Mouse (Mus musculus) forebrain, embryonic 11.5 days (tissue): Measurements from ENCODE around the gene H1f0. TPM values are rescaled to one million over a fixed set of nuclear protein-coding genes. Genes with fewer than 3 reads are reported as not detected.
"Not testable (repeated sequence)": the region's sequence is repeated elsewhere in the genome, so short reads cannot be mapped to it uniquely, and the experiment has no call there.

Experiments used
- ATAC-seq: fragments of 200-750 bp; cut with Nextera tagmentation; replicated peaks from 2 replicates; pipeline ENCODE4 v1.8.0; 2017; ENCODE audit warnings: moderate TSS enrichment; ENCODE audit not compliant: low FRiP score
- DNase-seq: peaks from one replicate; pipeline ENCODE4 v3.0.0-alpha.2; 2017; ENCODE audit warnings: low spot score
- H3K27ac ChIP-seq: fragments of 300-500 bp; sonication (generic); 2 replicates; pipeline ENCODE4 v1.5.1; 2014; ENCODE audit warnings: low read depth, low read length
- H3K27me3 ChIP-seq: fragments of 300-500 bp; sonication (generic); 2 replicates; pipeline ENCODE4 v1.6.1; 2014; ENCODE audit warnings: mild to moderate bottlenecking, low read length, mixed read lengths; ENCODE audit not compliant: control insufficient read depth, insufficient read depth
- H3K36me3 ChIP-seq: fragments of 300-500 bp; sonication (generic); 2 replicates; pipeline ENCODE4 v1.6.1; 2014; ENCODE audit warnings: mild to moderate bottlenecking, low read length, moderate library complexity, mixed read lengths; ENCODE audit not compliant: control insufficient read depth, insufficient read depth
- H3K4me1 ChIP-seq: fragments of 300-500 bp; sonication (generic); replicated peaks from 2 replicates; pipeline ENCODE4 v1.6.1; 2014; ENCODE audit warnings: low read length, mixed read lengths; ENCODE audit not compliant: control insufficient read depth, insufficient read depth
- H3K4me2 ChIP-seq: fragments of 300-500 bp; sonication (generic); 2 replicates; pipeline ENCODE4 v1.6.1; 2014; ENCODE audit warnings: low read depth, mild to moderate bottlenecking, low read length, moderate library complexity, mixed read lengths; ENCODE audit not compliant: severe bottlenecking
- H3K4me3 ChIP-seq: fragments of 300-500 bp; sonication (generic); 2 replicates; pipeline ENCODE4 v1.5.1; 2014; ENCODE audit warnings: low read depth, low read length
- H3K9ac ChIP-seq: fragments of 300-500 bp; sonication (generic); 2 replicates; pipeline ENCODE4 v1.6.1; 2014; ENCODE audit warnings: low read length
- H3K9me3 ChIP-seq: fragments of 300-500 bp; sonication (generic); 2 replicates; pipeline ENCODE4 v1.6.1; 2016; ENCODE audit warnings: low read length, mixed read lengths; ENCODE audit not compliant: control insufficient read depth
- WGBS: fragments of 180-500 bp; shearing (Covaris S2); extraction: QIAGEN DNeasy Blood & Tissue Kit; methylation state at CpG from one replicate; pipeline ENCODE4 v1.1.7; 2014; 5-methylcytosine and 5-hydroxymethylcytosine counted together
- polyA plus RNA-seq: library from polyadenylated mRNA; unstranded; fragments of >200 nt; fragmentation: Nextera tagmentation; extraction: Ambion mirVana; gene quantifications from 2 replicates; pipeline ENCODE4 v1.2.1, GENCODE M21; 2014

The H1f0 gene
- polyA plus RNA-seq, 1 experiment from 2014 or later, result 349 TPM

DNA sequence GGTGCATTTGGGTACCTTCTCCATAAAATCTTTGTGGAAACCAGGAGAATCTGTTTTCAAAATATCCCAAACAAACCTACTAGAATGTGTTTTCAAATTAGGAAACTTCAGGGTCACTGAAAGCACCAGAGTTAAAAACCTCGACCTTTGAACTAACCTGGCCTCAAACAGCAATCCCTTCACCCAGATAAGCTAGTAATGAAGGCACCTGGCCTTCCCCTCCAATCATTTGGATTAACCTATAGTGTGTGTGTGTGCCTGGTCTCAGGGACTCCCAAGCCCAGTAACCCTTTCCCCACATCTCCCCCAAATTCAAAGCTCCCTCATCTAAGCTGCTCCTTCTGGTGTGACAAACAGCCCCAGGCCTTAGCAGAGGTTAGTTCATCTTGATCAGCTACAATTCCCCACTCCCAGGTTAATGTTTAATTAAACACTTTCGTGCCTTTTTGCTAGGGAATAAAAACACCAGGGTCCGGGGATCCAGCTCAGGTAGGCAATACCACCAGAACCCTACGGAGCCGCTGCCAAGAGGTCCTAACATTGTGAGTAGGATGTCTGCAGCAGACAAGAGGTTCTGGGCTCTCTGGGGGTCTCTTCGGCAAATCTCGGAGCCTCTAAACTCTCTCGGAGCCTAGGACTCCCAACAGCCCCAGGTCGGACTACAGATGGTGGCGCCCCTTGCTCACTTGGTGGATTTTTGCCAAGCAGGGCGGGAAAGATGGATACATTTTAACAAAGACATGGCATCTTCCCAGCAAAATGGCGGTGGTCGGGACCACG lies 1.5 kb upstream of the H1f0 start:
- no peak overlapping the region for H3K27ac ChIP-seq

GRCm38 (mm10) chr15:79027291-79028205 lies 702 bp upstream of the H1f0 start:
- WGBS, result 4% methylated on average over 42 of the region's 46 CpGs
- Histone ChIP-seq H3K9ac (peak overlapping the region; percentile 100), H3K4me1 (peaks cover 16% of the 10 kb centered on the region; the same call in 1 of the 2 replicates), H3K4me3 (peak overlapping the region; percentile 72), H3K36me3 (no peaks in the 10 kb centered on the region), H3K4me2 (peak overlapping the region; percentile 97), H3K9me3 (no peaks in the 10 kb centered on the region), H3K27me3 (peaks cover 2% of the 10 kb centered on the region; the same call in 1 of the 2 replicates), H3K27ac (peak overlapping the region; percentile 86)
- peak; percentile 76 for DNase-seq
- ATAC-seq, result 0 out of 2 replicates have a peak, but pooled peaks have one; percentile 19

More for the DNA sequence above, 1.5 kb upstream of the H1f0 start:
- H3K27me3 ChIP-seq, result peaks cover 2% of the 10 kb centered on the region; the same call in 1 of the 2 replicates
- H3K4me2 ChIP-seq, result peak overlapping the region; percentile 97
- no peak overlapping the region for H3K4me3 ChIP-seq
- H3K9me3 ChIP-seq, result no peaks in the 10 kb centered on the region
- ATAC-seq, result no peak
- H3K9ac ChIP-seq, result no peak overlapping the region; the same call in 1 of the 2 replicates
- H3K4me1 ChIP-seq, result peaks cover 16% of the 10 kb centered on the region; the same call in 1 of the 2 replicates
- DNase-seq, result peak; percentile 58
- WGBS, result 45% methylated on average over 14 of the region's 14 CpGs
- no peaks in the 10 kb centered on the region for H3K36me3 ChIP-seq

- Histone ChIP-seq H3K4me3 (peak overlapping the region; percentile 72), H3K9ac (peak overlapping the region; percentile 100), H3K4me2 (peak overlapping the region; percentile 97), H3K4me1 (peaks cover 16% of the 10 kb centered on the region; the same call in 1 of the 2 replicates), H3K36me3 (no peaks in the 10 kb centered on the region), H3K27ac (peak overlapping the region; percentile 86), H3K9me3 (no peaks in the 10 kb centered on the region), H3K27me3 (peaks cover 2% of the 10 kb centered on the region; the same call in 1 of the 2 replicates)
- ATAC-seq, result no peak
- WGBS, result 41% methylated on average over 16 of the region's 16 CpGs
- no peak for DNase-seq
These were observed 704 bp downstream of the H1f0 start for GRCm38 (mm10) chr15:79028823-79029484.

GRCm38 (mm10) chr15:79029519-79030241 lies 1.4 kb downstream of the H1f0 start:
- ATAC-seq (no peak), DNase-seq (no peak)
- H3K4me3 ChIP-seq, result peak overlapping the region; percentile 72
- H3K27ac ChIP-seq, result peak overlapping the region; percentile 38; the same call in 1 of the 2 replicates
- no peaks in the 10 kb centered on the region for H3K9me3 ChIP-seq
- peak overlapping the region; percentile 100 for H3K9ac ChIP-seq
- 12% methylated on average over 11 of the region's 11 CpGs for WGBS
- H3K27me3 ChIP-seq, result peaks cover 2% of the 10 kb centered on the region; the same call in 1 of the 2 replicates
- H3K36me3 ChIP-seq, result no peaks in the 10 kb centered on the region
- peaks cover 16% of the 10 kb centered on the region; the same call in 1 of the 2 replicates for H3K4me1 ChIP-seq
- peak overlapping the region; percentile 97 for H3K4me2 ChIP-seq

DNA sequence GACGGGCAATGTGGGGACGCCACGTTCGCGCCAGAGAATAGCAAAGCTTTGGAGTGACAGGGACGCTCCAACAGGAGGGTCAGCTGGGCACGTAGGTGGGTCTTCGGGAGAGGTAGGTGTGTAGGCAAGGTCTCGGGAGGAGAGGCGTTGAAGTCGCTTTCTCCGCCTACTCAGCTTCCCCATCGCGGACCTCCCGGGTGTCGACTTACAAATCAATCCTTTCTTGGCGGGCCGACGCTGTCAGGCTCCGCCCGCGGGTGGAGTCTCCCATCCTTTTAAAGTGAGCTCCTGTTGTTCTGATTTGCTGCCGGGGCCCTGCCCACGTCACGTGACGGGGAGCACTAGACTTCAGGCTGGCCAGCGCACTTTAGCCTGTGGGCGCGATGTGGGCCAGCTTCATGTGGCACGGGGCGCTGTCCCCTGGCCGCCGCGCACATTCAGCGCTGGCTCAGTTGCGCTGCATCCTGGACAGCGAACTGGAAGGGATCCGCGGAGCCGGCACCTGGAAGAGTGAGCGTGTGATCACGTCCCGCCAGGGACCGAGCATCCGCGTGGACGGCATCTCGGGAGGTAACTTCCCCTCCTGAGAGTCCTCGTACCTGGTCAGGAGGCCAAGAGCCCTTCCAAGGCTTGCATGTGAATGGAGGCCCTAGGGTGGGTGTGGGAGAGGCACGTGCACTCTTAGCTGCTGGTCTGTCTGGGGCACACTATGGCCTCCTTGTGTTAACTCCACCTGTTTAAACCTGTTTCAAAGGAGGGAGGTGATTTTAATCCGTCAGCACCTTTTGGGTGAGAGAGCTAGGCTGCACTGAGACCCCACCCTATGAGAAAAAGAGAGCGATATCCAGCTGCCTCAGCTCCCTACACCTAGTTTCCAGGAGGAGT lies 2.5 kb downstream of the H1f0 start:
- Histone ChIP-seq H3K4me1 (peaks cover 10% of the 10 kb centered on the region; the same call in 1 of the 2 replicates), H3K9me3 (no peaks in the 10 kb centered on the region), H3K4me2 (peak overlapping the region; percentile 97), H3K27me3 (peaks cover 2% of the 10 kb centered on the region; the same call in 1 of the 2 replicates), H3K27ac (peak overlapping the region; percentile 59; the same call in 1 of the 2 replicates), H3K4me3 (peak overlapping the region; percentile 72), H3K9ac (peak overlapping the region; percentile 100), H3K36me3 (no peaks in the 10 kb centered on the region)
- peak; percentile 84 for ATAC-seq
- DNase-seq, result peak; percentile 95
- WGBS, result under 1% methylated on average over 52 of the region's 52 CpGs

- not testable (repeated sequence) for H3K9me3 ChIP-seq, H3K4me1 ChIP-seq, H3K9ac ChIP-seq, H3K27me3 ChIP-seq, H3K4me3 ChIP-seq, H3K4me2 ChIP-seq, ATAC-seq, H3K27ac ChIP-seq, DNase-seq, H3K36me3 ChIP-seq
- WGBS, result 89% methylated on average over 5 of the region's 5 CpGs
These were observed 3.7 kb downstream of the H1f0 start for GRCm38 (mm10) chr15:79031908-79032307.

DNA sequence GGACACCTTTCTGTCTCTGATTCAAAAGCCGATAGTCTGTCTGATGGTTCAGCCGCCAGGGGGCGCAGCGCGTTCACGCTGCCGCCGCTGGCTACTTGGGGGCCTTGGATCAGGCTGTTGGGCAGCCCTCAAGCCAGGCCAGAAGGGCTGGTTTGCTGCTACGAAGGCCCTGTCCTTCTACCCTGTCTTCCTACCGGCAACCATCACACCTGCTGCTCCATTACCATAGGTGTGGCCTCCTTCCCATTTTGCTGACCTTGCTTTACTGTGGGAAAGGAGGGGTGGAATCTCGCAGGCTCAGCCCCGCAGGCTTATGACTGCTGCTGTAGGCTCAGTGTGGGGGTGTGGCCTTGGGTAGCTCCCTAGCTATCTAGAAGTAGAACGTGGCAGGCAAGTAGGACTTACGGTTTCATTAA lies 9.7 kb downstream of the H1f0 start:
- H3K9me3 ChIP-seq, result no peaks in the 10 kb centered on the region
- H3K27me3 ChIP-seq, result peaks cover 30% of the 10 kb centered on the region
- H3K36me3 ChIP-seq, result no peaks in the 10 kb centered on the region; the same call in 1 of the 2 replicates
- DNase-seq (peak; percentile 89), ATAC-seq (no peak)
- no peak overlapping the region for H3K9ac ChIP-seq
- WGBS, result 16% methylated on average over 14 of the region's 14 CpGs
- H3K4me2 ChIP-seq, result no peak overlapping the region
- no peak overlapping the region for H3K4me3 ChIP-seq
- no peak overlapping the region for H3K27ac ChIP-seq
- H3K4me1 ChIP-seq, result peaks cover 12% of the 10 kb centered on the region
